In the genomic region with DNA sequence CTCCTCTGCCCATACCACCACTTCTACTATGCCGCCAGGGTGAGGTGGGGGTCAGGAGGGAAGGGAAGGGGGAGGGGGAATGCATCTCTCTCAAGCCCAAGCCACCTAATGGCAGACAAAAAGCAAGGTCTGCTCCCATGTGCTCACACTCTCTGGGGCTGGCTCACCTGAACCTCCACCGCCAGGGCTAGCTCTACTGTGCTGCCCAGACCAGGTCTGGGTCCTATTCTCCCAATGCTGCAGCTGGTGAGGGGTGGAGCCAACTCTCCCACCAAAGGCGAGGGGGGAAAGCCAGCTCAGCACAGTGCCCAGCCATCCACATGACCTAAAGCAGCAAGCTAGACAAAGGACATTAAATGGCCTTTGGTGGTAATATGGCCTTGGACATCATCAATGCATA, we compare ENCODE assay signal across 25 mouse cellular contexts.
"Had no signal": no experiment of that assay in that cellular context is flagged by ENCODE, and none has a peak within 500 bp of the region (broad histone marks: within the 10 kb centered on the region; RNA-seq: fewer than 3 reads in every experiment).

No protein-coding gene starts in this region.

- DNase-seq: gastrocnemius, adult 2 months; gastrocnemius, postnatal 10 days; gastrocnemius, postnatal 25 days; heart, adult 2 months; heart, postnatal 10 days; heart, postnatal 4 days; kidney, adult 18-20 months; kidney, adult 8-10 months; kidney, postnatal 10 days; kidney, postnatal 25 days; kidney, postnatal 4 days; liver; liver, embryonic 13.5 days had no signal

- H3K27me3 ChIP-seq: heart, embryonic 12.5 days; hindbrain, embryonic 12.5 days; intestine, embryonic 15.5 days; liver, embryonic 13.5 days; liver, embryonic 15.5 days had no signal

- H3K4me2 ChIP-seq: heart, embryonic 12.5 days; hindbrain, embryonic 12.5 days; hindbrain, embryonic 14.5 days; intestine, embryonic 15.5 days; liver, embryonic 11.5 days; liver, embryonic 13.5 days; liver, embryonic 15.5 days had no signal

- H3K36me3 ChIP-seq: heart, embryonic 10.5 days; heart, embryonic 12.5 days; hindbrain, embryonic 10.5 days; hindbrain, embryonic 12.5 days; intestine, embryonic 15.5 days; liver, embryonic 13.5 days; liver, embryonic 15.5 days had no signal

- H3K4me3 ChIP-seq: gastrocnemius, adult 2 months; heart, adult 2 months; heart, embryonic 10.5 days; heart, embryonic 12.5 days; hindbrain, embryonic 10.5 days; hindbrain, embryonic 12.5 days; intestine, embryonic 15.5 days; layer of hippocampus, adult 2 months; left cerebral cortex, adult 2 months; liver, embryonic 13.5 days; liver, embryonic 15.5 days had no signal

- H3K9ac ChIP-seq: heart, embryonic 12.5 days; hindbrain, embryonic 12.5 days; hindbrain, embryonic 14.5 days; intestine, embryonic 15.5 days; liver, embryonic 13.5 days; liver, embryonic 15.5 days had no signal

- ATAC-seq: inflammation-experienced regulatory T-cells, adult 6 months; intestine, embryonic 15.5 days; intestine, postnatal 0 days had no signal

- H3K27ac ChIP-seq: gastrocnemius, adult 2 months; heart, adult 2 months; heart, embryonic 10.5 days; hindbrain, embryonic 10.5 days; hindbrain, embryonic 12.5 days; hindbrain, embryonic 14.5 days; intestine, embryonic 15.5 days; layer of hippocampus, adult 2 months; left cerebral cortex, adult 2 months; liver, embryonic 13.5 days; liver, embryonic 15.5 days had no signal

- H3K9me3 ChIP-seq: heart, embryonic 10.5 days; intestine, embryonic 15.5 days; liver, embryonic 13.5 days; liver, embryonic 15.5 days had no signal

- H3K4me1 ChIP-seq: hindbrain, embryonic 12.5 days; liver, embryonic 13.5 days; liver, embryonic 15.5 days had no signal
